Mouse (Mus musculus): Measurements from ENCODE around the gene Cbr4. TPM values are rescaled to one million over a fixed set of nuclear protein-coding genes. Genes with fewer than 3 reads are reported as not detected.

Gene Cbr4
- total RNA-seq, 2 experiments from 2014 or later: 31.5 to 38.2 TPM

DNA sequence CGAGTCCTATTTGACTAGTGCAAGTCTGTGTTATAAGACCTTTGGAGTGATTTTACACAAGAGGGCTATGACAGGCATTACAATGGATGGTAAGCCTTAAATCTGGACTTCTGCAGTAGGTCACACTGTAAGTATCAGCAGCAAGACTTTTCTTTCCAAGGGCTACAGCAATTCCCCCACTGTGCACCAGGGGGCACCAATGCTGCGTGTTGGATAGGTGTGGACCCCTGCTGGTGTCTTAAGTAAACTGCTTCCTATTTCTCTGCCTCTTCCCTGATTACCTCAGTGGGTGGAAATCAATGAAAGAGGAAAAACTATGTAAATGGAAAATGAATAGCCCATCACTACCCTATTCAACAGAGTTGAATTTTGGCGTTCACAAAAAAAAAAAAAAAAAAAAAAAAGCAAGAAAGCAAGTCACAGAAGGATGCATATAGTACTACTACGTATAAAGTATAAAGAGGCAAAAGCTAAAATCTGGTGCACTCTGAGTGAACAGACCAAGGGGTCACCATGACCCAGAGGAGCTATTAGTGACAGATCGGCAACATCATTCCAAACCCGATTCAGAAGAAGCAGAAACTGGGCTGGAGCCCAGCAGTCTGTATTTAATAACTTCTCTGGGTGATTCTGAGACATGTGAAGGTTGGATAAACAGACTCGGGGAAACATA is 52.4 kb downstream of the Cbr4 start:
- peak; percentile 78 to 82 for DNase-seq (ENCODE audit: low spot score in 2 of 2)

DNA sequence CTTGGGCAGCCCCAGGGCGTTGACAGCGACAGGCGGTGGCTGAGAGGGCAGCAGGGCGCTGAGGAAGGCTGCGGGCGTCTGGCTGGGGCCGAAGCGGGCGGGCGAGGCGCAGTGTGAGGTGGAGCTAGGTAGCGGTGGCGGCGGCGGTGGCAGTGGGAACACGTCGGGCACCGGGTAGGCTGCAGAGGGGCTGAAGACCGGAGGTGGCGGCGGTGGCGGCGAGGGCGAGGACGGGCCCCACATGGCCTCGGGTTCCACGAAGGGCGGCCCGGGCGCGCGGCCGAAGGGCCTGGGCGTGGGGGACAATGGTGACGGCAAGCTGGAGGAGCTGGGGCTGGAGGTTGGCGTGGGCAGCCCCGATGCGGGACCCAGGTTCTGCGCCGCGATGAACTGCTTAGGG is 62.1 kb downstream of the Cbr4 start:
- DNase-seq (ENCODE audit: low spot score in 2 of 2): no peak

DNA sequence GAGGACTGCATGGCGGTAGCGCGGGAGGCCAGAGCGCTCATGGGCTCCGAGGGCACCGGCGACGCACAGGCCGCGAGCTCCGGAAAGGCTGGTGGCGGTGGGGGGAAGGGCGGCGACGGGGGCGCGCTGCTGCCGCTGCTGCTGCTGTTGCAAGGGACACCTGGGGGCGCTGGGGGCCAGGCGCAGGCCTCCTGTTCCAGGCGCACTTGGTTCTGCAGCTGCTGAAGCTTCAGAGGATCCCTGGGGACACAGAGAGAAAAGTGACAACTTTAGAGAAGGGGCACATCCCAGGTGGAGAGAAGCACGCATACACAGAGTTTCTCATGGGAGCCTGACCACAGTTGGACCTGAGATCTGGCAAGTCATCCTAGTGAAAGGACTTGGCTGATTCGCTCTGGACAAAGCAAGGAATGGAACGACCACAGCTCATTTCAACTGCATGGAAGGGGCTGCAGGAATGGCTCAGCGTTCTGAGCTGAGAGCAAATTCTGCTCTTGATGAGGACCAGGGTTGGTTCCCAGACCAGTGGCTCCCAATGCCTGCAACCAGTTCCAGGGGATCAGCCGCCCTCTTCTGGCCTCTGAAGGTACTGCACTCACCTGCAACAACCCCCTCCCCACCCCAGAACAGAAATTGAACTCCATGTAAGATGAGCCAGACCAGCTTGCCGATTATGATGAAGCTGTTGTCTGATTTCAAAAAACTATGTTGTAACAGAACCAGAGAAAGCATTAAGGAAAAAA is 62.6 kb downstream of the Cbr4 start:
- no peak for DNase-seq (ENCODE audit: low spot score in 2 of 2)

DNA sequence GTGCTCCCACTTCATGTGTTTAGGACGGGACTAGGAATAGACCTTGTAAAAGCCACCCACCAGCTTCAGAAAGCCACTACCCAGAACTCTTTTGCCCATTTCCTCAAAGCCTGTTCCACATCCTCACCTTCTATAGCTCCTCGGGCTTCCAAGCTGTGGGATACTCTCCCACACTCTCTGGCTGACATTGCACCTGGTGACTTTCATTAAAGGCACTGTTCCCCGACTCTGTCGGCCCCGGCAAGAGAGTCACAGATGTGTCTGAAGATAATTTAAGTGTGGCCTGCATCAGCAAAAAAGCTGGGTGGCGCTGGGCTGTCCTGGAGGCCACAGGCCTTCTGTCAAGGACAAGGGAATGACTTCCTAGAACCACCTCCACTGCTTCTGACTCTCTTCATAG is 64.7 kb downstream of the Cbr4 start:
- DNase-seq (ENCODE audit: low spot score in 2 of 2): no peak

DNA sequence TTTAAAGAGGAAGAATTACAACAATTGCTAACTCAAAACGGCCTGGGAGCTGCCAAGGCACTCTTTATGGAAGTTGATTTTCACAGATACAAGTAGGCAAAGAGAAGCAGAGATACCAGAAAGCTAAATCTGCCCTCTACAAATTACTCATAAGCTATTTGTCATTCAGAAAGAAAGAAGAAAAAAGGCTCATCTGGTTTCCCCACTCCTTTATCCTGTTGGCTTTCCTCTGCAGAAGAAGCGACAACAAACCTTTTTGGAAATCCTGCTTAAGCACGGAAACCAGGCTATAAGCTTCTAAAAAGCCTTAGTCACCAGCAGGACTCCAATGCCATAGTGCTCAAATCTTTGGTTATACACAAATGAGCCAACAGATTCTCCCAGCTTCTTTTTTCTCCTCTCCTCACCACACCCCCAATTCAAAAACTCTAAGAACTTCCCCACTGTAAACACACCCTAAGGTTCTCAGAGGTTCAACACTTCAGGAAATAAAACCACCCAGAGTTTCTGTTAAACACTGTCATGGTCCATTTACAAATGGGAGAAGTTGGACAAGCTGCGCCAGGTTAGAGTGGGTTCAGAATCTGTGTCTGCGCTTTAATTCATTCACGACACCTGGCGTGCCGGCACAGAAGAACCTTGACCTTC is 65.3 kb downstream of the Cbr4 start:
- DNase-seq (ENCODE audit: low spot score in 2 of 2): no peak

DNA sequence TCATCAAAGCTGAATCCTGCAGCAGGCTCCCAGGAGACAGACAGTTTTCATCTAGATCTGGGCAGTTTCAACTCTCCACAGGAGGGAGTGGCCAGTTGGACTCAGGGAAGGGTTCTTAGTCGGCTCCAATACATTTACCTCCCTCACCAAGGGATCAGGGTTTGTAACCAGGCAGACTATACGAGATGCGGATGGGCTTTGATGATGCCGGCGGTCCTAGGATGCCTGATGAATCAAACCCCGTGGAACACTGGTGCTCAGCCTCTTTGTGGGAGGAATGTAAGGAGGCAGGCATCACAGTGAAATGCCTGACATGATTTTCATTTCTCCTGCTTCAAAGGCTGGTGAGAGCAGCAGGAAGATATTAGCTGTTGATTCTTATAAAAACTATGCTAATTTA is 67.8 kb downstream of the Cbr4 start:
- no peak for DNase-seq (ENCODE audit: low spot score in 2 of 2)

DNA sequence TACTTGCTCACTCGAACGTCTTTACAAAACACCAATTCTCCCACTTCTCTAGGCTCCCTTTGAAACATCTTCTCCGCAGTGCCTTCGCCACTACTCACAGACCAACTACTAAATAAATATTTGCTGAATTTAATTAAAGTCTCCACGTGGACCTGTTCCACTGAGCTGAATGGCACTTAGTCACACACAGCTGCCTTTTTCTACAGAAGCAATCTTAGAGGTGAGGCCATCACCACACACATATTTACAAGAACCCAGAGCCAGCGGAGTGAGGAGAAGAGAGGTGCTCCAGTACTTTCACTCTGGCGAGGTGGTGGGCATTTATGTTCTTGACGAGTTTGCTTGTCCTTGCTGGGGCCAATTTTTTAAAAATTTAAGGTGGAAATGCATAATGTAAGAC is 68.7 kb downstream of the Cbr4 start:
- DNase-seq (ENCODE audit: low spot score in 2 of 2): no peak

All from gastrocnemius, postnatal 4 days (tissue).